Mouse (Mus musculus) limb, embryonic 11.5 days (tissue): ENCODE data around the gene Tdrd7. TPM values are rescaled to one million over a fixed set of nuclear protein-coding genes. Genes with fewer than 3 reads are reported as not detected.

ENCODE experiments used
- ATAC-seq: fragments of 200-750 bp; cut with Nextera tagmentation; 2 replicates; pipeline ENCODE4 v1.8.0; 2017; ENCODE audit warnings: low read depth; ENCODE audit not compliant: insufficient number of reproducible peaks, low FRiP score, low TSS enrichment
- DNase-seq: peaks from one replicate; pipeline ENCODE4 v3.0.0-alpha.2; 2015; ENCODE audit warnings: low spot score
- H3K27ac ChIP-seq: fragments of 300-500 bp; sonication (generic); replicated peaks from 2 replicates; pipeline ENCODE4 v1.5.1; 2014; ENCODE audit warnings: low read depth, mild to moderate bottlenecking, low read length
- H3K27me3 ChIP-seq: fragments of 300-500 bp; sonication (generic); 2 replicates; pipeline ENCODE4 v1.6.1; 2014; ENCODE audit warnings: mild to moderate bottlenecking, low read length, mixed read lengths; ENCODE audit not compliant: control insufficient read depth, insufficient read depth
- H3K36me3 ChIP-seq: fragments of 300-500 bp; sonication (generic); 2 replicates; pipeline ENCODE4 v1.6.1; 2014; ENCODE audit warnings: mild to moderate bottlenecking, low read length, moderate library complexity, mixed read lengths; ENCODE audit not compliant: control insufficient read depth, insufficient read depth
- H3K4me1 ChIP-seq: fragments of 300-500 bp; sonication (generic); 2 replicates; pipeline ENCODE4 v1.6.1; 2014; ENCODE audit warnings: low read length, mixed read lengths; ENCODE audit not compliant: control insufficient read depth, insufficient read depth
- H3K4me2 ChIP-seq: fragments of 300-500 bp; sonication (generic); 2 replicates; pipeline ENCODE4 v1.6.1; 2014; ENCODE audit warnings: low read depth, mild to moderate bottlenecking, moderate library complexity; ENCODE audit not compliant: severe bottlenecking
- H3K4me3 ChIP-seq: fragments of 300-500 bp; sonication (generic); 2 replicates; pipeline ENCODE4 v1.5.1; 2014; ENCODE audit warnings: low read depth, low read length
- H3K9ac ChIP-seq: fragments of 300-500 bp; sonication (generic); 2 replicates; pipeline ENCODE4 v1.6.1; 2014; ENCODE audit warnings: mild to moderate bottlenecking, low read length
- H3K9me3 ChIP-seq: fragments of 300-500 bp; sonication (generic); 2 replicates; pipeline ENCODE4 v1.6.1; 2016; ENCODE audit warnings: low read length; ENCODE audit not compliant: control insufficient read depth
- WGBS: fragments of 180-500 bp; shearing (Covaris S2); extraction: QIAGEN DNeasy Blood & Tissue Kit; methylation state at CpG from one replicate; pipeline ENCODE4 v1.1.7; 2014; 5-methylcytosine and 5-hydroxymethylcytosine counted together
- polyA plus RNA-seq: library from polyadenylated mRNA; unstranded; fragments of >200 nt; fragmentation: Nextera tagmentation; extraction: Ambion mirVana; gene quantifications from 2 replicates; pipeline ENCODE4 v1.2.1, GENCODE M21; 2014

Gene Tdrd7
- polyA plus RNA-seq: 5.5 and 7.4 TPM in 2 replicates

- Histone ChIP-seq H3K27me3 (no peaks in the 10 kb centered on the region), H3K36me3 (no peaks in the 10 kb centered on the region), H3K27ac (no peak within 1 kb of the TSS), H3K4me1 (peaks cover 7% of the 10 kb centered on the region; the same call in 1 of the 2 replicates), H3K9me3 (no peaks in the 10 kb centered on the region), H3K4me3 (no peak within 1 kb of the TSS), H3K4me2 (peak within 1 kb of the TSS; percentile 15; the same call in 1 of the 2 replicates), H3K9ac (no peak within 1 kb of the TSS)
- ATAC-seq (no peak), DNase-seq (no peak)
- WGBS: 86% methylated on average over 10 of the region's 10 CpGs
These were observed at the start of gene Tdrd7 for GRCm38 (mm10) chr4:45964771-45965439. Tdrd7 (plus strand) TSS chr4:45965334.

- no peaks in the 10 kb centered on the region for H3K4me1 ChIP-seq
- DNase-seq (no peak), ATAC-seq (no peak)
- H3K9me3 ChIP-seq: no peaks in the 10 kb centered on the region
- no peak overlapping the region for H3K4me3 ChIP-seq
- no peaks in the 10 kb centered on the region for H3K36me3 ChIP-seq
- no peaks in the 10 kb centered on the region for H3K27me3 ChIP-seq
- no peak overlapping the region for H3K9ac ChIP-seq
- H3K27ac ChIP-seq: no peak overlapping the region
- 85% methylated on average over 7 of the region's 7 CpGs for WGBS
- H3K4me2 ChIP-seq: no peak overlapping the region
These were observed 48.0 kb upstream of the Tdrd7 start for GRCm38 (mm10) chr4:45917091-45917490.

- WGBS: 90% methylated on average over 10 of the region's 10 CpGs
- Histone ChIP-seq H3K4me1 (no peaks in the 10 kb centered on the region), H3K36me3 (no peaks in the 10 kb centered on the region), H3K9ac (no peak overlapping the region), H3K4me3 (no peak overlapping the region), H3K27ac (no peak overlapping the region), H3K4me2 (no peak overlapping the region), H3K27me3 (no peaks in the 10 kb centered on the region), H3K9me3 (no peaks in the 10 kb centered on the region)
- no peak for ATAC-seq
- no peak for DNase-seq
These were observed 43.3 kb upstream of the Tdrd7 start for GRCm38 (mm10) chr4:45921663-45922435.

- H3K4me3 ChIP-seq: no peak overlapping the region
- ATAC-seq: no peak
- no peak overlapping the region for H3K4me2 ChIP-seq
- no peaks in the 10 kb centered on the region for H3K36me3 ChIP-seq
- DNase-seq: no peak
- H3K27me3 ChIP-seq: no peaks in the 10 kb centered on the region
- H3K27ac ChIP-seq: no peak overlapping the region
- no peaks in the 10 kb centered on the region for H3K4me1 ChIP-seq
- H3K9ac ChIP-seq: no peak overlapping the region
- 87% methylated on average over 4 of the region's 4 CpGs for WGBS
- H3K9me3 ChIP-seq: no peaks in the 10 kb centered on the region
These were observed 41.1 kb upstream of the Tdrd7 start for GRCm38 (mm10) chr4:45924011-45924410.

- WGBS: 70% methylated on average over 4 of the region's 4 CpGs
- Histone ChIP-seq H3K4me2 (no peak overlapping the region), H3K36me3 (no peaks in the 10 kb centered on the region), H3K4me1 (no peaks in the 10 kb centered on the region), H3K27me3 (no peaks in the 10 kb centered on the region), H3K4me3 (no peak overlapping the region), H3K27ac (no peak overlapping the region), H3K9ac (no peak overlapping the region), H3K9me3 (no peaks in the 10 kb centered on the region)
- ATAC-seq (no peak), DNase-seq (no peak)
These were observed 36.6 kb upstream of the Tdrd7 start for GRCm38 (mm10) chr4:45928561-45928960.

GRCm38 (mm10) chr4:45941628-45942044 lies 23.5 kb upstream of the Tdrd7 start:
- no peak overlapping the region for H3K27ac ChIP-seq
- no peaks in the 10 kb centered on the region for H3K4me1 ChIP-seq
- no peaks in the 10 kb centered on the region for H3K9me3 ChIP-seq
- ATAC-seq (no peak), DNase-seq (peak; percentile 79)
- no peak overlapping the region for H3K4me3 ChIP-seq
- H3K27me3 ChIP-seq: no peaks in the 10 kb centered on the region
- no peaks in the 10 kb centered on the region for H3K36me3 ChIP-seq
- no peak overlapping the region for H3K9ac ChIP-seq
- WGBS: 32% methylated on average over 13 of the region's 13 CpGs
- no peak overlapping the region for H3K4me2 ChIP-seq

- no peaks in the 10 kb centered on the region for H3K9me3 ChIP-seq
- H3K4me1 ChIP-seq: no peaks in the 10 kb centered on the region
- 65% methylated on average over 8 of the region's 8 CpGs for WGBS
- H3K4me3 ChIP-seq: no peak overlapping the region
- ATAC-seq (no peak), DNase-seq (no peak)
- no peak overlapping the region for H3K9ac ChIP-seq
- no peaks in the 10 kb centered on the region for H3K36me3 ChIP-seq
- H3K27me3 ChIP-seq: no peaks in the 10 kb centered on the region
- no peak overlapping the region for H3K4me2 ChIP-seq
- no peak overlapping the region for H3K27ac ChIP-seq
These were observed 17.4 kb upstream of the Tdrd7 start for GRCm38 (mm10) chr4:45947729-45948128.

- DNase-seq (no peak), ATAC-seq (no peak)
- no peaks in the 10 kb centered on the region for H3K27me3 ChIP-seq
- WGBS: 85% methylated on average over 7 of the region's 7 CpGs
- no peaks in the 10 kb centered on the region for H3K9me3 ChIP-seq
- no peak overlapping the region for H3K4me2 ChIP-seq
- H3K9ac ChIP-seq: no peak overlapping the region
- no peak overlapping the region for H3K27ac ChIP-seq
- H3K4me3 ChIP-seq: no peak overlapping the region
- H3K36me3 ChIP-seq: no peaks in the 10 kb centered on the region
- H3K4me1 ChIP-seq: no peaks in the 10 kb centered on the region
These were observed 15.9 kb upstream of the Tdrd7 start for GRCm38 (mm10) chr4:45949109-45949848.
